Mouse (Mus musculus): ENCODE results near the gene Abat. TPM values are rescaled to one million over a fixed set of nuclear protein-coding genes. Genes with fewer than 3 reads are reported as not detected.
A peak's percentile ranks its signal among the peaks of the same experiment; 100 is the strongest.

Gene Abat
- polyA plus RNA-seq, 1 experiment, result 0.05 TPM

DNA sequence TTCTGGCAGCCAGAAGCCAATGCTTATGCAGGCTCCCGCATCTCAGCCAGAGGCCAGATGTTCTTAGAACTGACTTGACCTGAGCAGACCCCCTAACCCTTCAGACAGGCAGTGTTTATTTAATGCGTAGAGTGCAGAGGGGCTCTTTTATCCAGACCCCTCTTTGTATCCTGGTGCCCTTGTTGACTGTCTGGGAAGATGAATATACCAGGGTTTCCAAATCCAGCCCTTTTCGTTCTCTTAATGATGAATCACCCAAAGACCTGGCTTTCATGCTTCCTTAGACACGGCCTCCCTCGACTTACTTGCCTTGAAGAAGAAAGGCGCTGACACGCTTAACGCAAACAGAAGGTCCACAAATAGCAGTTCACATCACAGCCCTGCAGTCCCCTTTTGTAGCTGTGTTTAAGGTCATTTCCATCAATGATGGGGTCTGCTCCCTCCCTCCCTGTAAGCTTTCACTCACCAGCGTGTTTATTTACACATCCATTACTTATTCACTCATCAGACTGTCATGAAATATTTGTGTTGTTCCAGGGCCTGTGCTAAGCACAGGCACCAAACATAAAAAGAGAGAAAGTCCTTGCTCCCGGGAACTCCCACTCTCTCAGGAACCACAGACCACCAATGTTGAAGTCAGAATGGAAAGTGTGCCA lies 106.6 kb downstream of the Abat start:
- Histone ChIP-seq H3K27me3 (ENCODE audit: control insufficient read depth, insufficient read depth, insufficient read length) (no peaks in the 10 kb centered on the region), H3ac (ENCODE audit: control insufficient read depth, insufficient read length, low read depth) (no peak overlapping the region), H3K79me2 (ENCODE audit: control insufficient read depth, insufficient read depth) (no peaks in the 10 kb centered on the region), H3K79me3 (ENCODE audit: low read depth) (no peaks in the 10 kb centered on the region), H3K36me3 (ENCODE audit: control insufficient read depth, insufficient read depth) (no peaks in the 10 kb centered on the region), H3K4me3 (ENCODE audit: insufficient read depth, poor library complexity, severe bottlenecking) (no peak overlapping the region)
- TF ChIP-seq MYOD1 (IDR thresholded peaks at IDR 0.05; ENCODE audit: control insufficient read depth, insufficient read length, low read depth) (no peak), FOSL1 (IDR thresholded peaks at IDR 0.05; ENCODE audit: insufficient read depth, low read length, poor library complexity, severe bottlenecking) (no peak), MYOG (IDR thresholded peaks at IDR 0.05; ENCODE audit: control insufficient read depth, extremely low read depth, insufficient read length) (no peak), CEBPB (IDR thresholded peaks at IDR 0.05; ENCODE audit: low read depth) (no peak), MAX (IDR thresholded peaks at IDR 0.05) (no peak), CTCF (IDR thresholded peaks at IDR 0.05; ENCODE audit: control insufficient read depth, insufficient read depth, insufficient read length) (no peak), USF1 (IDR thresholded peaks at IDR 0.05; ENCODE audit: low read depth) (no peak)

DNA sequence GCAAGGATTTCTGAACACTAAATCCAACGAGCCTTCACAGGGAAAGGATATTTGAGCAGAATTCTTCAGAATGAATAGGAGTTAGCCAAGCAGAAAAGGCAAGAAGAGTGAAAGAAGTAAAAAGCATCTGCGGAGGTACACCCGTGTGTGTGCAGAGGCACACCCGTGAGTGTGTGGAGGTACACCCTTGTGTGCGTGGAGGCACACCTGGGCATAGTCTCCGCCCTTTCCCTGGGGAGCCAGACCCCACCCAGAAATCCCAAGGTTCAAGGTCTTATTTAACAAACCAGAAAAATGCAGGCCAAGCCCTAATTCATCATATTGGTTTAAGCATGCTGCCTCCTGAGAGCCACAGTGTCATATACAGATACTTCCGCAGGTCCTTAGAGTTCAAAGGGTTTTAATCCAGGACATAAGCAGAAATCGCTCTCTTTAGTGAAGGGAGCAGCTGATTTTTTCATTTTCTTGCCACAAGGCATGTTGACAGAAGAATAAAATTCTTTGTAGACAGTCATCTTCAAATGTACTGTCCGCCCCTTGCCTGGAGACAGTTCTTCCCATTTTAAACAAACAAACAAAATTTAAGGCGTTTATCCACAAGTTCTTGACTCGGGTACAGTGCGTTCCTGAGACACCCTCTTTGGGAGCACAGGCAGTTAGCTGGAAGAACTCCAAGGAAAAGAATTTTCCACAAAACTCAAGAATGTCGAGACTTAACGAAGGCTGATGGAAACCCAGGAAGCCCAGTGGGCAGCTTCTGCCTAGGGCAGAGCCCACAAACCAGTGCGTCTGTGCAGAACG lies 107.3 kb downstream of the Abat start:
- Histone ChIP-seq H3ac (ENCODE audit: control insufficient read depth, insufficient read length, low read depth) (no peak overlapping the region), H3K27me3 (ENCODE audit: control insufficient read depth, insufficient read depth, insufficient read length) (no peaks in the 10 kb centered on the region), H3K4me3 (ENCODE audit: insufficient read depth, poor library complexity, severe bottlenecking) (no peak overlapping the region), H3K79me2 (ENCODE audit: control insufficient read depth, insufficient read depth) (no peaks in the 10 kb centered on the region), H3K79me3 (ENCODE audit: low read depth) (no peaks in the 10 kb centered on the region), H3K36me3 (ENCODE audit: control insufficient read depth, insufficient read depth) (no peaks in the 10 kb centered on the region)
- TF ChIP-seq MAX (IDR thresholded peaks at IDR 0.05) (no peak), CTCF (IDR thresholded peaks at IDR 0.05; ENCODE audit: control insufficient read depth, insufficient read depth, insufficient read length) (no peak), FOSL1 (IDR thresholded peaks at IDR 0.05; ENCODE audit: insufficient read depth, low read length, poor library complexity, severe bottlenecking) (no peak), CEBPB (IDR thresholded peaks at IDR 0.05; ENCODE audit: low read depth) (no peak), USF1 (IDR thresholded peaks at IDR 0.05; ENCODE audit: low read depth) (no peak), MYOG (IDR thresholded peaks at IDR 0.05; ENCODE audit: control insufficient read depth, extremely low read depth, insufficient read length) (no peak), MYOD1 (IDR thresholded peaks at IDR 0.05; ENCODE audit: control insufficient read depth, insufficient read length, low read depth) (no peak)

DNA sequence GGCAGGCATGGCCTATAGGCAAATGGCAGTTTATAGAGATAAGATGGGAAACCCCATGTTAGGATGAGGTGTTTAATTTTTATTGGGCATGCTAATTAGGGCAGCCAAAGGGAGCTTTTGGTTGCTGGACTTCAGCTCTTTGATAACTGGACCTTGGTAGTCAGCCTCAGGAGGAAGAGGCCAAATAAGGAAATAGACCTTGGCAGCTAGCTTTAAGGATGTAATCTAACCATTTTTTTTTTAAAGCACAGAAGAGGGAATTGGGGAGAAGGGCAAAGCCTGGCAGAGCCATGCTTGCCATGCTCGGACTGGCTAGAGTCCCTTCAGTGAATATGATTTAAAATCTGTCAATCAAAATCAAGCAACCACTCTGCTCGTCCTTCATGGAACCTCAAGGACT lies 117.2 kb downstream of the Abat start:
- Histone ChIP-seq H3K27me3 (ENCODE audit: control insufficient read depth, insufficient read depth, insufficient read length) (no peaks in the 10 kb centered on the region), H3K36me3 (ENCODE audit: control insufficient read depth, insufficient read depth) (peaks cover 26% of the 10 kb centered on the region), H3K79me3 (ENCODE audit: low read depth) (peaks cover 8% of the 10 kb centered on the region), H3ac (ENCODE audit: control insufficient read depth, insufficient read length, low read depth) (no peak overlapping the region), H3K79me2 (ENCODE audit: control insufficient read depth, insufficient read depth) (peaks cover 27% of the 10 kb centered on the region), H3K4me3 (ENCODE audit: insufficient read depth, poor library complexity, severe bottlenecking) (no peak overlapping the region)
- no peak for TF ChIP-seq CEBPB (IDR thresholded peaks at IDR 0.05; ENCODE audit: low read depth)
- no peak for TF ChIP-seq MYOD1 (IDR thresholded peaks at IDR 0.05; ENCODE audit: control insufficient read depth, insufficient read length, low read depth)
- TF ChIP-seq MYOG (IDR thresholded peaks at IDR 0.05; ENCODE audit: control insufficient read depth, extremely low read depth, insufficient read length), result no peak
- TF ChIP-seq USF1 (IDR thresholded peaks at IDR 0.05; ENCODE audit: low read depth), result no peak
- TF ChIP-seq MAX (IDR thresholded peaks at IDR 0.05), result no peak
- no peak for TF ChIP-seq CTCF (IDR thresholded peaks at IDR 0.05; ENCODE audit: control insufficient read depth, insufficient read depth, insufficient read length)
- TF ChIP-seq FOSL1 (IDR thresholded peaks at IDR 0.05; ENCODE audit: insufficient read depth, low read length, poor library complexity, severe bottlenecking), result no peak

DNA sequence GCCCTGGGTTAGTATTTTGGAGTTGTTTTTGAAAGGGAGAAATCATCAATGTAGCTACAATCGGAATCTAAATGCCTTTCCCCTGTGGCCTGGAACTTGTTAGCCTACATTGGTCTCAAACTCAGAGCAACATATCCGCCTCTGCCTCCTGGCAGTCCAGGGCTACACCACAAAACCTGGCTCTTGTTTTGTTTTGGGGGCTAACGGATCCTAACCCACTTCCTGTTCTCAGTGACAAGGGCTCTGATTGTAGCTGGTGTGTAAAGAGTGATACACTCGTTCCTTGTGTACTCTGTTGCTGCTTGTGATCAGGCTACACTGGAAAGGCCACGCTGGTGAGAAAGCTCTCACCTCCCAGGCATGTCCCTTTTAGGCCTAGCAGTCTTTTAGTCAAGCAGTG lies 118.2 kb downstream of the Abat start:
- H3ac ChIP-seq (ENCODE audit: control insufficient read depth, insufficient read length, low read depth), result no peak overlapping the region
- H3K79me2 ChIP-seq (ENCODE audit: control insufficient read depth, insufficient read depth), result peaks cover 37% of the 10 kb centered on the region
- H3K36me3 ChIP-seq (ENCODE audit: control insufficient read depth, insufficient read depth), result peaks cover 30% of the 10 kb centered on the region
- H3K4me3 ChIP-seq (ENCODE audit: insufficient read depth, poor library complexity, severe bottlenecking), result no peak overlapping the region
- no peaks in the 10 kb centered on the region for H3K27me3 ChIP-seq (ENCODE audit: control insufficient read depth, insufficient read depth, insufficient read length)
- TF ChIP-seq MYOG (IDR thresholded peaks at IDR 0.05; ENCODE audit: control insufficient read depth, extremely low read depth, insufficient read length) (no peak), CTCF (IDR thresholded peaks at IDR 0.05; ENCODE audit: control insufficient read depth, insufficient read depth, insufficient read length) (no peak), FOSL1 (IDR thresholded peaks at IDR 0.05; ENCODE audit: insufficient read depth, low read length, poor library complexity, severe bottlenecking) (no peak), USF1 (IDR thresholded peaks at IDR 0.05; ENCODE audit: low read depth) (no peak), MAX (IDR thresholded peaks at IDR 0.05) (no peak), CEBPB (IDR thresholded peaks at IDR 0.05; ENCODE audit: low read depth) (no peak), MYOD1 (IDR thresholded peaks at IDR 0.05; ENCODE audit: control insufficient read depth, insufficient read length, low read depth) (no peak)
- H3K79me3 ChIP-seq (ENCODE audit: low read depth), result peaks cover 18% of the 10 kb centered on the region

DNA sequence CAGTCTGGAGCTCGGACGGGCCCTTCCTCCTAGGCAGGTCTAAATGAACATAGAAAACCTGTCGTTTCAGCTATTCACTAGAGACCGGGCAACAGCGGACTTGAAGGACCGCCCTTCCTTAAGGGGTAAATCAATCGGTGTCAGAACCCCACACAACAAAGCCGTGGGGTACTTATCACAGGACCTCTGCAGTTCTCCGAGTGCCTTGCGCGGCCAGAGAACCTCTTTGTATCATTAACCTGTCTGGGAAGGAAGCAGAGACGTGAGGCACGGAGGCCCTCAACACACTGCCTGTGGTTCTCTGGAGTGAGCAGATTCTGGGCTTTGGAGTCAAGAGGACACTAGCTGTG lies 123.6 kb downstream of the Abat start:
- Histone ChIP-seq H3ac (ENCODE audit: control insufficient read depth, insufficient read length, low read depth) (peak overlapping the region; percentile 97), H3K79me3 (ENCODE audit: low read depth) (peaks cover 56% of the 10 kb centered on the region), H3K4me3 (ENCODE audit: insufficient read depth, poor library complexity, severe bottlenecking) (peak overlapping the region; percentile 91), H3K79me2 (ENCODE audit: control insufficient read depth, insufficient read depth) (peaks cover 81% of the 10 kb centered on the region), H3K27me3 (ENCODE audit: control insufficient read depth, insufficient read depth, insufficient read length) (no peaks in the 10 kb centered on the region), H3K36me3 (ENCODE audit: control insufficient read depth, insufficient read depth) (peaks cover 37% of the 10 kb centered on the region)
- TF ChIP-seq MAX (IDR thresholded peaks at IDR 0.05), result no peak
- TF ChIP-seq CTCF (IDR thresholded peaks at IDR 0.05; ENCODE audit: control insufficient read depth, insufficient read depth, insufficient read length), result no peak
- TF ChIP-seq USF1 (IDR thresholded peaks at IDR 0.05; ENCODE audit: low read depth), result no peak
- TF ChIP-seq MYOG (IDR thresholded peaks at IDR 0.05; ENCODE audit: control insufficient read depth, extremely low read depth, insufficient read length), result no peak
- TF ChIP-seq MYOD1 (IDR thresholded peaks at IDR 0.05; ENCODE audit: control insufficient read depth, insufficient read length, low read depth), result no peak
- no peak for TF ChIP-seq CEBPB (IDR thresholded peaks at IDR 0.05; ENCODE audit: low read depth)

Data from C2C12 (cell line).